Mouse (Mus musculus): ENCODE measurements around the gene Bicd1. TPM values are rescaled to one million over a fixed set of nuclear protein-coding genes. Genes with fewer than 3 reads are reported as not detected.

Bicd1 gene
- polyA plus RNA-seq, 1 experiment = 1.1 TPM

DNA sequence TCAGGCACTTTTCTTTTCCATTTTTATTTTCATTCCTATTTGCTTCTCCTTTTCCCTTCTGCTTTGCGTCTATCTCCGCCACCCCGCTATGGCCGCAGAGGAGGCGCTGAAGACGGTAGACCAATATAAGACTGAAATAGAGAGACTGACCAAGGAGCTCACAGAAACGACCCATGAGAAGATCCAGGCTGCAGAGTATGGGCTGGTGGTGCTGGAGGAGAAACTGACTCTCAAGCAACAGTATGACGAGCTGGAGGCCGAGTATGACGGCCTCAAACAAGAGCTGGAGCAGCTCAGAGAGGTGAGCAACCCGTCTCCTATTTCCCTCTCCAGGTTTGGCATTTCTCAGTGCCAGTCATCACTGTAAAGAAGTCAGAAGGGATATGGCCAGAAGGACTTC lies 655 bp downstream of the Bicd1 start:
- TF ChIP-seq CTCF (IDR thresholded peaks at IDR 0.05; ENCODE audit: control insufficient read depth, insufficient read depth, low read length) (no peak), POLR2A (IDR thresholded peaks at IDR 0.05; ENCODE audit: borderline replicate concordance, control insufficient read depth, low read depth, low read length) (no peak)
- 1% methylated on average over 11 of the region's 11 CpGs for WGBS
- Histone ChIP-seq H3K27ac (ENCODE audit: control insufficient read depth, insufficient read depth, low read depth, low read length, poor library complexity) (no peak overlapping the region), H3K4me3 (replicated peaks; ENCODE audit: control insufficient read depth, low read depth, low read length) (peak overlapping the region; percentile 66), H3K4me1 (ENCODE audit: control insufficient read depth, insufficient read depth, low read length) (no peaks in the 10 kb centered on the region; the same call in 1 of the 2 replicates)

DNA sequence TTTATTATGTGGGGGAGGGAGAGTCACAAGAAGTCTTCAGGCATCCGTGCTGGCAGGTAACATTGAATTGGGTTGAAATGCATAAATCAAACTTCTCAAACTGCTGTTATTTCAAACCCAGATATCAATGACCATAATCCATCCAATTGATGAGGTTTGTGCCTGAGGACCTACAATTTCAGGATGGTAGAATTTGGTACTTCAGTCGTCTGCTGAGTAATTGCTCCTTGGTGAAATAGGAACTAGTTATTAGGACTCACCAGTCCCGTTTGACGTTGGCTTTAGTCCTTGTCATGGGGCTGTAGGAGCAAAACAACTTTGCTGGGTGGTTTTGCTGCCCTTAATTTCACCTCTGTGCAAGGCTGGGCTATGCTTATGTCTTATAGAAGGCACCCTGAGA lies 1.2 kb downstream of the Bicd1 start:
- TF ChIP-seq POLR2A (IDR thresholded peaks at IDR 0.05; ENCODE audit: borderline replicate concordance, control insufficient read depth, low read depth, low read length) (no peak), CTCF (IDR thresholded peaks at IDR 0.05; ENCODE audit: control insufficient read depth, insufficient read depth, low read length) (no peak)
- Histone ChIP-seq H3K4me3 (replicated peaks; ENCODE audit: control insufficient read depth, low read depth, low read length) (no peak overlapping the region), H3K4me1 (ENCODE audit: control insufficient read depth, insufficient read depth, low read length) (no peaks in the 10 kb centered on the region; the same call in 1 of the 2 replicates), H3K27ac (ENCODE audit: control insufficient read depth, insufficient read depth, low read depth, low read length, poor library complexity) (no peak overlapping the region)
- WGBS = 6% methylated on average over 4 of the region's 4 CpGs

DNA sequence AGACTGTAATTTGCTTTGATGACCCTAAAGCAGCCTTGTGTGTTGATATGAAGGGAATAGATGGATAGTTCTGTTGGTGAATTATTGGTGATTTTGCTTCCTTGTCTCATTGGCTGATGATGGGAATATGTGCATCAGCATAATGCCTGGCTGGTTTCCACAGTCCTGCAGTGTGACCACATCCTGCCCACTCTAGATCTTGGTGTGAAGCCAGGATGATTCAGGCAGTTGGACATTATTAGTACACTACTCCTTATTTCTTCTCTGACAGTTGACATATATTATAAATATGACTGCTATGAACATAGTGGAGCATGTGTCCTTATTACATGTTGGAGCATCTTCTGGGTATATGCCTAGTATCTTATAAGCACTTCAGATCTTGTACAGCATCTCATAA lies 4.6 kb downstream of the Bicd1 start:
- Histone ChIP-seq H3K27ac (ENCODE audit: control insufficient read depth, insufficient read depth, low read depth, low read length, poor library complexity) (no peak overlapping the region), H3K4me1 (ENCODE audit: control insufficient read depth, insufficient read depth, low read length) (no peaks in the 10 kb centered on the region; the same call in 1 of the 2 replicates), H3K4me3 (replicated peaks; ENCODE audit: control insufficient read depth, low read depth, low read length) (no peak overlapping the region)
- TF ChIP-seq CTCF (IDR thresholded peaks at IDR 0.05; ENCODE audit: control insufficient read depth, insufficient read depth, low read length) = no peak
- TF ChIP-seq POLR2A (IDR thresholded peaks at IDR 0.05; ENCODE audit: borderline replicate concordance, control insufficient read depth, low read depth, low read length) = no peak

DNA sequence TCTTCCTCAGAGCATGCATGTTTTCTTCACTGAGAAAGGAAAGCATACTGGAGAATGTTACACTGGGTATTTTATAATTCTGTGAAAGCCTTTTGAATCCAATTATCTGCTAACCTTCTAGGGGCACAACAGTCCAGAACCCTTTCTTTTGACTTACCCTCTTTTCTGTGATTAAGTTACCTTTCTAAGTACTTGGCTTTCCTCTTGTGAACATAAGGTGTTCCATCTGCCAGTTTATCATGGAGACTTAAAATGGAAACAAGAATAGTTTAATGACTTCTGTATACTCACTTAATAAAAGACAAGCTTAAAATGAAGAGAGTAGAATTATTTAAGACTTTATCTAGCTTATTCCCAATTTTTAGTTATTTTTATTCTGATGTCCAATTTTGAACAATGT lies 16.1 kb downstream of the Bicd1 start:
- H3K4me3 ChIP-seq (replicated peaks; ENCODE audit: control insufficient read depth, low read depth, low read length) = no peak overlapping the region
- TF ChIP-seq POLR2A (IDR thresholded peaks at IDR 0.05; ENCODE audit: borderline replicate concordance, control insufficient read depth, low read depth, low read length) = no peak
- no peaks in the 10 kb centered on the region for H3K4me1 ChIP-seq (ENCODE audit: control insufficient read depth, insufficient read depth, low read length)
- H3K27ac ChIP-seq (ENCODE audit: control insufficient read depth, insufficient read depth, low read depth, low read length, poor library complexity) = no peak overlapping the region

DNA sequence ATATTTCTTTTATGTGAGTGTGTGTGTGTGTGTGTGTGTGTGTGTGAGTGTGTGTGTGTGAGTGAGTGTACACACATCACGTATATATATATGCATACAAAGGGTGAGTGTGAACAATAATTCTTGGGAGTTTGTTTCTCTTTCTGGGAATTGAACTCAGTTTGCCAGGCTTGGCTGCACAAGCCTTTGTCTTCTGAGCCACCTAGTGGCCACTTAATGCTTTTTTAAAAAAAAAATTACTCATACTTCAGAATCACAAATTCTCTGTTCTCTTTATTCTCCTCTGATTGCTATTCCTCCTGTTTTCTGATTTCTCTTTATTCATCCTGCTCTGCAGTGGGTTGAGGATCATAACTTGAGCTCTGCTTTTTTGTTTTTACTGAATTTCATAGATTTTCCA lies 30.5 kb downstream of the Bicd1 start:
- no peaks in the 10 kb centered on the region for H3K4me1 ChIP-seq (ENCODE audit: control insufficient read depth, insufficient read depth, low read length)
- TF ChIP-seq CTCF (IDR thresholded peaks at IDR 0.05; ENCODE audit: control insufficient read depth, insufficient read depth, low read length) (no peak), POLR2A (IDR thresholded peaks at IDR 0.05; ENCODE audit: borderline replicate concordance, control insufficient read depth, low read depth, low read length) (no peak)
- H3K27ac ChIP-seq (ENCODE audit: control insufficient read depth, insufficient read depth, low read depth, low read length, poor library complexity) = no peak overlapping the region
- no peak overlapping the region for H3K4me3 ChIP-seq (replicated peaks; ENCODE audit: control insufficient read depth, low read depth, low read length)
- WGBS = 66% methylated on average over 1 of the region's 1 CpGs

DNA sequence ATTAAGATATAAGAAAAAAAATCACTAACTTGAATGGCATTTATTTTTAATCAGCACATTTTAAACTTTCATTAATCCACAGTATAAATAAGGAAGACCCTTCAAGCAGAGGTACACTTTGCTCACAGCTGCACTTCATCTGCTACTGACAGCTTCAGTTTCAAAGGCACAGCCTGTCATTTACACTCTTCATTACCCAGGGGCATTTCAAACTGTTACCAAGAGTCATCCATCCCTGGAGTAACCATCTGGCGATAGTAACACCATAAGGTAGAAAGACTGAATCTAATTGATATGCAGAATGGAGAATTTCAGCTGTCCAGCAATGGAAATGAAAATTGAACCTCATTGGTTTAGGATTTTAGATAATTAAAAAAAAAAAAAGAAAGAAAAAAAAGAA lies 34.2 kb downstream of the Bicd1 start:
- Histone ChIP-seq H3K27ac (ENCODE audit: control insufficient read depth, insufficient read depth, low read depth, low read length, poor library complexity) (no peak overlapping the region), H3K4me1 (ENCODE audit: control insufficient read depth, insufficient read depth, low read length) (no peaks in the 10 kb centered on the region), H3K4me3 (replicated peaks; ENCODE audit: control insufficient read depth, low read depth, low read length) (no peak overlapping the region)
- WGBS = 76% methylated on average over 1 of the region's 1 CpGs
- TF ChIP-seq POLR2A (IDR thresholded peaks at IDR 0.05; ENCODE audit: borderline replicate concordance, control insufficient read depth, low read depth, low read length) = no peak
- no peak for TF ChIP-seq CTCF (IDR thresholded peaks at IDR 0.05; ENCODE audit: control insufficient read depth, insufficient read depth, low read length)

DNA sequence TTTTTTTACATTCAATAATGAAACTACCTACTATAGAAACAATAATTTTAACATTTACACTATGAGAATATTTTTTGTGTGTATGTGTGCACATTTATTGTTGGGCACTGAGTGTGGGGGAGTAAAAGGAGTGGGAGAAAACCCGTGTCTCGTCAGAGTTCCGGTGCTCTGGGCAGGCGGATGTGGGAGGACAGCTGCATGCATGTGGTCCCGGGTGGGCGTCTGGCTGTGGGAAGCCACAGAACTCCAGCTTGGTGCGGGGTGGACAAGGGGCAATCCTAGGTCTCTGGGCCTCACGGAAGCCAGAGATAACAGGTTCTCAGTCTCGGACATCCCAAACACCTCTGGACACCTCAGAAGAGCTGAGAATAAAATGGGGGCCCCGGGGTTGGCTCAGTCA lies 37.2 kb downstream of the Bicd1 start:
- no peaks in the 10 kb centered on the region for H3K4me1 ChIP-seq (ENCODE audit: control insufficient read depth, insufficient read depth, low read length)
- H3K4me3 ChIP-seq (replicated peaks; ENCODE audit: control insufficient read depth, low read depth, low read length) = no peak overlapping the region
- TF ChIP-seq CTCF (IDR thresholded peaks at IDR 0.05; ENCODE audit: control insufficient read depth, insufficient read depth, low read length) (no peak), POLR2A (IDR thresholded peaks at IDR 0.05; ENCODE audit: borderline replicate concordance, control insufficient read depth, low read depth, low read length) (no peak)
- no peak overlapping the region for H3K27ac ChIP-seq (ENCODE audit: control insufficient read depth, insufficient read depth, low read depth, low read length, poor library complexity)
- WGBS = 79% methylated on average over 10 of the region's 10 CpGs

DNA sequence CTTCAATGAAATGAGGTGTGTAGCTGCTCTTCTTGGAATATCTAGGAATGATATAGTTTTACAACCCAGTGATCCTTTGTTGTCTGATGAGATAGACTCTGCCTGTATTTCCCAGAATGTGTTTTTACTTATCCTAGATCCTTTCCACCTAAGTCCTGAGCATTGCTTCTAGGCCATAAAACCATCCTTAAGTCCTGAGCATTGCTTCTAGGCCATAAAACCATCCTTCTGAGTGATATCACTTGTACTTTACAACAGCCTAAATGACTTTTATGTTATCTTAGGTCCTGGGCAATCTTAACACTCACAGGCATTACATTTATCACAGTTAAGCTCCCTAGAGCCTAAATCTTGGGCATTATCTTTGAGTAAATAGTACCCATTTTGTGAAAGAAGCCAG lies 48.6 kb downstream of the Bicd1 start:
- TF ChIP-seq POLR2A (IDR thresholded peaks at IDR 0.05; ENCODE audit: borderline replicate concordance, control insufficient read depth, low read depth, low read length) = no peak
- TF ChIP-seq CTCF (IDR thresholded peaks at IDR 0.05; ENCODE audit: control insufficient read depth, insufficient read depth, low read length) = no peak

DNA sequence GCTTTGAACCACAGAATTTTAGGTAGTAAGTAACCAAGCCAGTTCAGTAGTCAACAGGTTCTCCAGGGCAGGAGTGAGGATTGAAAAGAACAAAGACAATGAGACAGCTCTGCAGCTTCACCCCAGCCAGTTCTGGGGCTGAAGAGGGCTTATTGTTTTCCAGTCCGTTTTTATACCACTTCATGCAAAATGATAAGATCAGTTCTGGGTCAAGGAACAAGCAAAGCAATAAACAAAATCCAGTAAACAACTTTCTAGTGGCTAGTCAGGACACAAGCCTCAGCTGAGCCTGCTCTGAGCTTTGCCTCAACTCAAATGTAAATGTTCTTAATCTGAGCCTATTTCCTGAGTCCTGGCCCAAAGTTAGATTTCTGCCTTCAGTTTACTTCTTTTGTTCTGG lies 52.3 kb downstream of the Bicd1 start:
- no peak overlapping the region for H3K27ac ChIP-seq (ENCODE audit: control insufficient read depth, insufficient read depth, low read depth, low read length, poor library complexity)
- no peaks in the 10 kb centered on the region for H3K4me1 ChIP-seq (ENCODE audit: control insufficient read depth, insufficient read depth, low read length)
- H3K4me3 ChIP-seq (replicated peaks; ENCODE audit: control insufficient read depth, low read depth, low read length) = no peak overlapping the region
- WGBS = 56% methylated on average over 1 of the region's 1 CpGs
- no peak for TF ChIP-seq CTCF (IDR thresholded peaks at IDR 0.05; ENCODE audit: control insufficient read depth, insufficient read depth, low read length)
- no peak for TF ChIP-seq POLR2A (IDR thresholded peaks at IDR 0.05; ENCODE audit: borderline replicate concordance, control insufficient read depth, low read depth, low read length)

More for the DNA sequence above, 48.6 kb downstream of the Bicd1 start:
- Histone ChIP-seq H3K27ac (ENCODE audit: control insufficient read depth, insufficient read depth, low read depth, low read length, poor library complexity) (no peak overlapping the region), H3K4me1 (ENCODE audit: control insufficient read depth, insufficient read depth, low read length) (no peaks in the 10 kb centered on the region), H3K4me3 (replicated peaks; ENCODE audit: control insufficient read depth, low read depth, low read length) (no peak overlapping the region)

All from bone marrow, adult 2 months (tissue).